Mouse (Mus musculus) heart, embryonic 11.5 days (tissue): Measurements from ENCODE around the gene Sowaha. TPM values are rescaled to one million over a fixed set of nuclear protein-coding genes. Genes with fewer than 3 reads are reported as not detected.

Experiments used
- ATAC-seq: fragments of 200-750 bp; cut with Nextera tagmentation; replicated peaks from 2 replicates; pipeline ENCODE4 v1.8.0; 2017; ENCODE audit warnings: moderate library complexity; ENCODE audit not compliant: insufficient number of reproducible peaks, low FRiP score, low TSS enrichment
- H3K27ac ChIP-seq: fragments of 300-500 bp; sonication (generic); 2 replicates; pipeline ENCODE4 v1.5.1; 2014; ENCODE audit warnings: mild to moderate bottlenecking, low read depth, low read length
- H3K27me3 ChIP-seq: fragments of 300-500 bp; sonication (generic); 2 replicates; pipeline ENCODE4 v1.6.1; 2014; ENCODE audit warnings: mild to moderate bottlenecking, low read length, mixed read lengths; ENCODE audit not compliant: control insufficient read depth, insufficient read depth
- H3K36me3 ChIP-seq: fragments of 300-500 bp; sonication (generic); 2 replicates; pipeline ENCODE4 v1.6.1; 2014; ENCODE audit warnings: mild to moderate bottlenecking, low read length, moderate library complexity, mixed read lengths; ENCODE audit not compliant: control insufficient read depth, insufficient read depth
- H3K4me1 ChIP-seq: fragments of 300-500 bp; sonication (generic); 2 replicates; pipeline ENCODE4 v1.6.1; 2014; ENCODE audit warnings: low read length; ENCODE audit not compliant: control insufficient read depth, insufficient read depth
- H3K4me2 ChIP-seq: fragments of 300-500 bp; sonication (generic); 2 replicates; pipeline ENCODE4 v1.6.1; 2014; ENCODE audit warnings: mild to moderate bottlenecking, moderate library complexity
- H3K4me3 ChIP-seq: fragments of 300-500 bp; sonication (generic); 2 replicates; pipeline ENCODE4 v1.5.1; 2014; ENCODE audit warnings: low read depth, low read length
- H3K9ac ChIP-seq: fragments of 300-500 bp; sonication (generic); 2 replicates; pipeline ENCODE4 v1.6.1; 2014; ENCODE audit warnings: mild to moderate bottlenecking, low read depth, low read length, moderate library complexity
- H3K9me3 ChIP-seq: fragments of 300-500 bp; sonication (generic); replicated peaks from 2 replicates; pipeline ENCODE4 v1.6.1; 2016; ENCODE audit warnings: low read length; ENCODE audit not compliant: control insufficient read depth
- WGBS: fragments of 180-500 bp; shearing (Covaris S2); extraction: QIAGEN DNeasy Blood & Tissue Kit; methylation state at CpG from one replicate; pipeline ENCODE4 v1.1.7; 2014; ENCODE audit not compliant: insufficient replicate concordance; 5-methylcytosine and 5-hydroxymethylcytosine counted together
- polyA plus RNA-seq: library from polyadenylated mRNA; unstranded; fragments of >200 nt; fragmentation: Nextera tagmentation; extraction: Ambion mirVana; gene quantifications from 2 replicates; pipeline ENCODE4 v1.2.1, GENCODE M21; 2014

Gene Sowaha
- polyA plus RNA-seq, 1 experiment from 2014 or later, result 0.73 TPM

GRCm38 (mm10) chr11:53446183-53446582 is 33.9 kb downstream of the Sowaha start:
- no peak overlapping the region for H3K4me3 ChIP-seq
- H3K9ac ChIP-seq, result no peak overlapping the region
- H3K4me2 ChIP-seq, result no peak overlapping the region
- 0 out of 2 replicates have a peak, but pooled peaks cover 5% of the 10 kb centered on the region for H3K27me3 ChIP-seq
- peaks cover 2% of the 10 kb centered on the region; the same call in 1 of the 2 replicates for H3K4me1 ChIP-seq
- no peak for ATAC-seq
- no peaks in the 10 kb centered on the region for H3K36me3 ChIP-seq
- H3K27ac ChIP-seq, result no peak overlapping the region
- 81% methylated on average over 13 of the region's 13 CpGs for WGBS
- no peaks in the 10 kb centered on the region for H3K9me3 ChIP-seq

GRCm38 (mm10) chr11:53445562-53445961 is 34.5 kb downstream of the Sowaha start:
- no peaks in the 10 kb centered on the region for H3K36me3 ChIP-seq
- no peak overlapping the region for H3K4me3 ChIP-seq
- WGBS, result 29% methylated on average over 13 of the region's 13 CpGs
- H3K27ac ChIP-seq, result no peak overlapping the region
- peaks cover 2% of the 10 kb centered on the region; the same call in 1 of the 2 replicates for H3K4me1 ChIP-seq
- H3K27me3 ChIP-seq, result 0 out of 2 replicates have a peak, but pooled peaks cover 5% of the 10 kb centered on the region
- no peaks in the 10 kb centered on the region for H3K9me3 ChIP-seq
- no peak for ATAC-seq
- H3K4me2 ChIP-seq, result no peak overlapping the region
- no peak overlapping the region for H3K9ac ChIP-seq

GRCm38 (mm10) chr11:53443861-53444260 is 36.2 kb downstream of the Sowaha start:
- H3K27ac ChIP-seq, result no peak overlapping the region
- ATAC-seq, result no peak
- WGBS, result 44% methylated on average over 6 of the region's 6 CpGs

GRCm38 (mm10) chr11:53441921-53442320 is 38.2 kb downstream of the Sowaha start:
- Histone ChIP-seq H3K4me1 (peaks cover 2% of the 10 kb centered on the region; the same call in 1 of the 2 replicates), H3K36me3 (no peaks in the 10 kb centered on the region), H3K9me3 (no peaks in the 10 kb centered on the region), H3K4me3 (no peak overlapping the region), H3K27ac (peak overlapping the region; percentile 82), H3K9ac (peak overlapping the region; percentile 62), H3K4me2 (peak overlapping the region; percentile 39), H3K27me3 (no peaks in the 10 kb centered on the region)
- 4% methylated on average over 12 of the region's 12 CpGs for WGBS
- ATAC-seq, result no peak

More at GRCm38 (mm10) chr11:53443861-53444260, 36.2 kb downstream of the Sowaha start:
- Histone ChIP-seq H3K36me3 (no peaks in the 10 kb centered on the region), H3K4me2 (no peak overlapping the region), H3K9me3 (no peaks in the 10 kb centered on the region), H3K9ac (no peak overlapping the region), H3K4me3 (no peak overlapping the region), H3K4me1 (peaks cover 2% of the 10 kb centered on the region; the same call in 1 of the 2 replicates), H3K27me3 (no peaks in the 10 kb centered on the region)

GRCm38 (mm10) chr11:53436338-53436737 is 43.7 kb downstream of the Sowaha start:
- no peak overlapping the region for H3K27ac ChIP-seq
- no peak overlapping the region for H3K4me3 ChIP-seq
- H3K27me3 ChIP-seq, result no peaks in the 10 kb centered on the region
- no peaks in the 10 kb centered on the region for H3K9me3 ChIP-seq
- no peak overlapping the region for H3K4me2 ChIP-seq
- no peaks in the 10 kb centered on the region for H3K36me3 ChIP-seq
- 82% methylated on average over 6 of the region's 6 CpGs for WGBS
- no peak for ATAC-seq
- H3K4me1 ChIP-seq, result no peaks in the 10 kb centered on the region
- no peak overlapping the region for H3K9ac ChIP-seq

- no peak overlapping the region for H3K4me3 ChIP-seq
- no peak overlapping the region for H3K27ac ChIP-seq
- no peaks in the 10 kb centered on the region for H3K36me3 ChIP-seq
- H3K9ac ChIP-seq, result no peak overlapping the region
- H3K4me2 ChIP-seq, result no peak overlapping the region
- no peaks in the 10 kb centered on the region for H3K4me1 ChIP-seq
- ATAC-seq, result no peak
- WGBS, result 73% methylated on average over 8 of the region's 8 CpGs
- H3K27me3 ChIP-seq, result no peaks in the 10 kb centered on the region
- H3K9me3 ChIP-seq, result no peaks in the 10 kb centered on the region
These were observed 44.6 kb downstream of the Sowaha start for GRCm38 (mm10) chr11:53435504-53435903.

GRCm38 (mm10) chr11:53433057-53433456 is 47.0 kb downstream of the Sowaha start:
- Histone ChIP-seq H3K27ac (no peak overlapping the region), H3K4me1 (peaks cover 7% of the 10 kb centered on the region; the same call in 1 of the 2 replicates), H3K4me2 (no peak overlapping the region), H3K27me3 (no peaks in the 10 kb centered on the region), H3K36me3 (peaks cover 8% of the 10 kb centered on the region), H3K9ac (no peak overlapping the region; the same call in 1 of the 2 replicates), H3K4me3 (no peak overlapping the region), H3K9me3 (no peaks in the 10 kb centered on the region)
- 41% methylated on average over 6 of the region's 6 CpGs for WGBS
- ATAC-seq, result no peak

GRCm38 (mm10) chr11:53431347-53432056 is 48.6 kb downstream of the Sowaha start:
- Histone ChIP-seq H3K4me1 (peaks cover 8% of the 10 kb centered on the region; the same call in 1 of the 2 replicates), H3K36me3 (peaks cover 8% of the 10 kb centered on the region), H3K27me3 (no peaks in the 10 kb centered on the region), H3K9ac (peak overlapping the region; percentile 60), H3K4me2 (peak overlapping the region; percentile 70), H3K27ac (peak overlapping the region; percentile 89), H3K9me3 (no peaks in the 10 kb centered on the region), H3K4me3 (peak overlapping the region; percentile 96)
- WGBS, result 18% methylated on average over 9 of the region's 9 CpGs
- peak; percentile 28 for ATAC-seq
